Mouse (Mus musculus): Measurements from ENCODE around the gene Angptl4. TPM values are rescaled to one million over a fixed set of nuclear protein-coding genes. Genes with fewer than 3 reads are reported as not detected.
"Not testable (repeated sequence)": the region's sequence is repeated elsewhere in the genome, so short reads cannot be mapped to it uniquely, and the experiment has no call there.

Angptl4 gene
- total and polyA plus RNA-seq, 3 experiments = 44.5 to 131 (median 100) TPM

GRCm38 (mm10) chr17:33756108-33756790 lies 25.4 kb downstream of the Angptl4 start:
- DNase-seq = peak; percentile 51

GRCm38 (mm10) chr17:33755418-33756107 lies 26.1 kb downstream of the Angptl4 start:
- DNase-seq = peak; percentile 88

GRCm38 (mm10) chr17:33754656-33755055 lies 27.0 kb downstream of the Angptl4 start:
- no peak for DNase-seq

GRCm38 (mm10) chr17:33752297-33752696 lies 29.3 kb downstream of the Angptl4 start:
- DNase-seq = no peak

GRCm38 (mm10) chr17:33751181-33751580 lies 30.4 kb downstream of the Angptl4 start:
- no peak for DNase-seq

GRCm38 (mm10) chr17:33749451-33749850 lies 32.2 kb downstream of the Angptl4 start:
- DNase-seq = peak; percentile 51

GRCm38 (mm10) chr17:33746011-33746410 lies 35.6 kb downstream of the Angptl4 start:
- DNase-seq = peak; percentile 53

- DNase-seq = no peak
These were observed 36.8 kb downstream of the Angptl4 start for GRCm38 (mm10) chr17:33744686-33745384.

- DNase-seq = no peak
These were observed 39.2 kb downstream of the Angptl4 start for GRCm38 (mm10) chr17:33742420-33742819.

GRCm38 (mm10) chr17:33733526-33733925 lies 48.1 kb downstream of the Angptl4 start:
- DNase-seq = not testable (repeated sequence)

- not testable (repeated sequence) for DNase-seq
These were observed 49.0 kb downstream of the Angptl4 start for GRCm38 (mm10) chr17:33732556-33733083.

GRCm38 (mm10) chr17:33729215-33729614 lies 52.4 kb downstream of the Angptl4 start:
- no peak for DNase-seq

- DNase-seq = no peak
These were observed 53.2 kb downstream of the Angptl4 start for GRCm38 (mm10) chr17:33728396-33728795.

Other genes starting within 250 kb of the Angptl4 start
- gene Myo1f, start 226.1 kb downstream of the Angptl4 start, total RNA-seq (2021) = 1 to 10 TPM; 1.9 to 3.4 TPM
- gene Myo1f, start 226.1 kb downstream of the Angptl4 start, polyA plus RNA-seq (2012; rRNA removed) = 2.5 and 2.7 TPM in 2 replicates
- 10 to 100 TPM; 35.1 to 39.4 TPM for gene Zfp414, start 152.7 kb downstream of the Angptl4 start, total RNA-seq (2021)
- gene Zfp414, start 152.7 kb downstream of the Angptl4 start, polyA plus RNA-seq (2012; rRNA removed) = 105 and 106 TPM in 2 replicates
- under 1 TPM; 0.49 to 0.97 TPM for gene Pram1, start 143.8 kb downstream of the Angptl4 start, total RNA-seq (2021)
- not detected in 2 replicates for gene Pram1, start 143.8 kb downstream of the Angptl4 start, polyA plus RNA-seq (2012; rRNA removed)
- 100 to 1,000 TPM; 142 to 166 TPM for gene Hnrnpm, start 95.0 kb downstream of the Angptl4 start, total RNA-seq (2021)
- gene Hnrnpm, start 95.0 kb downstream of the Angptl4 start, polyA plus RNA-seq (2012; rRNA removed) = 66.7 and 70.9 TPM in 2 replicates
- gene March2, start 63.2 kb downstream of the Angptl4 start, total RNA-seq (2021) = 100 to 1,000 TPM; 112 to 117 TPM
- 150 and 170 TPM in 2 replicates for gene March2, start 63.2 kb downstream of the Angptl4 start, polyA plus RNA-seq (2012; rRNA removed)
- gene Rab11b, start 21.3 kb downstream of the Angptl4 start, total RNA-seq (2021) = 100 to 1,000 TPM; 247 to 267 TPM
- 522 and 543 TPM in 2 replicates for gene Rab11b, start 21.3 kb downstream of the Angptl4 start, polyA plus RNA-seq (2012; rRNA removed)
- gene Kank3, start 28.7 kb upstream of the Angptl4 start, total RNA-seq (2021) = 10 to 100 TPM; 55.9 to 66.2 TPM
- gene Kank3, start 28.7 kb upstream of the Angptl4 start, polyA plus RNA-seq (2012; rRNA removed) = 164 and 195 TPM in 2 replicates
- gene Rps28, start 42.7 kb upstream of the Angptl4 start, total RNA-seq (2021) = 1,000 to 10,000 TPM; 1,533 to 1,560 TPM
- 387 and 446 TPM in 2 replicates for gene Rps28, start 42.7 kb upstream of the Angptl4 start, polyA plus RNA-seq (2012; rRNA removed)
- gene Ndufa7, start 42.7 kb upstream of the Angptl4 start, total RNA-seq (2021) = 100 to 1,000 TPM; 507 to 539 TPM
- gene Ndufa7, start 42.7 kb upstream of the Angptl4 start, polyA plus RNA-seq (2012; rRNA removed) = 556 and 578 TPM in 2 replicates
- gene Cd320, start 61.3 kb upstream of the Angptl4 start, total RNA-seq (2021) = 10 to 100 TPM; 34.2 to 42.8 TPM
- 85.2 and 99.1 TPM in 2 replicates for gene Cd320, start 61.3 kb upstream of the Angptl4 start, polyA plus RNA-seq (2012; rRNA removed)
- not detected for gene Gm7029, start 92.0 kb upstream of the Angptl4 start, total RNA-seq (2021)
- gene Gm7029, start 92.0 kb upstream of the Angptl4 start, polyA plus RNA-seq (2012; rRNA removed) = not detected in 2 replicates
- 1 to 10 TPM; 1.4 to 1.6 TPM for gene Kifc1, start 108.8 kb upstream of the Angptl4 start, total RNA-seq (2021)
- gene Kifc1, start 108.8 kb upstream of the Angptl4 start, polyA plus RNA-seq (2012; rRNA removed) = 1.8 and 2.5 TPM in 2 replicates
- not detected for gene Platr17, start 123.3 kb upstream of the Angptl4 start, total RNA-seq (2021)
- gene Platr17, start 123.3 kb upstream of the Angptl4 start, polyA plus RNA-seq (2012; rRNA removed) = not detected in 2 replicates
- 10 to 100 TPM; 29.0 to 30.3 TPM for gene Daxx, start 127.6 kb upstream of the Angptl4 start, total RNA-seq (2021)
- gene Daxx, start 127.6 kb upstream of the Angptl4 start, polyA plus RNA-seq (2012; rRNA removed) = 54.7 and 65.7 TPM in 2 replicates
- 100 to 1,000 TPM; 151 to 171 TPM for gene Tapbp, start 134.1 kb upstream of the Angptl4 start, total RNA-seq (2021)
- gene Tapbp, start 134.1 kb upstream of the Angptl4 start, polyA plus RNA-seq (2012; rRNA removed) = 244 and 245 TPM in 2 replicates
- gene Zbtb22, start 134.1 kb upstream of the Angptl4 start, total RNA-seq (2021) = 10 to 100 TPM; 26.1 to 38.3 TPM
- gene Zbtb22, start 134.1 kb upstream of the Angptl4 start, polyA plus RNA-seq (2012; rRNA removed) = 52.1 and 57.1 TPM in 2 replicates
- gene Rgl2, start 147.7 kb upstream of the Angptl4 start, total RNA-seq (2021) = 10 to 100 TPM; 44.2 to 44.4 TPM
- 237 and 298 TPM in 2 replicates for gene Rgl2, start 147.7 kb upstream of the Angptl4 start, polyA plus RNA-seq (2012; rRNA removed)
- 100 to 1,000 TPM in 1 of 2 experiments, 10 to 100 TPM in 1; 69.7 to 100 TPM for gene Pfdn6, start 158.5 kb upstream of the Angptl4 start, total RNA-seq (2021)
- 5.0 and 6.8 TPM in 2 replicates for gene Pfdn6, start 158.5 kb upstream of the Angptl4 start, polyA plus RNA-seq (2012; rRNA removed)
- 10 to 100 TPM; 35.4 to 38.4 TPM for gene Wdr46, start 158.8 kb upstream of the Angptl4 start, total RNA-seq (2021)
- gene Wdr46, start 158.8 kb upstream of the Angptl4 start, polyA plus RNA-seq (2012; rRNA removed) = 18.9 and 25.6 TPM in 2 replicates
- 1 to 10 TPM; 4.0 to 6.5 TPM for gene B3galt4, start 169.7 kb upstream of the Angptl4 start, total RNA-seq (2021)
- 21.2 and 21.3 TPM in 2 replicates for gene B3galt4, start 169.7 kb upstream of the Angptl4 start, polyA plus RNA-seq (2012; rRNA removed)
- 10 to 100 TPM; 52.8 to 55.1 TPM for gene Vps52, start 174.0 kb upstream of the Angptl4 start, total RNA-seq (2021)
- 88.4 and 107 TPM in 2 replicates for gene Vps52, start 174.0 kb upstream of the Angptl4 start, polyA plus RNA-seq (2012; rRNA removed)
- 100 to 1,000 TPM; 541 to 790 TPM for gene Rps18, start 174.2 kb upstream of the Angptl4 start, total RNA-seq (2021)
- gene Rps18, start 174.2 kb upstream of the Angptl4 start, polyA plus RNA-seq (2012; rRNA removed) = 153 and 176 TPM in 2 replicates
- 100 to 1,000 TPM; 577 to 669 TPM for gene H2-K1, start 218.5 kb upstream of the Angptl4 start, total RNA-seq (2021)
- 2,584 and 2,844 TPM in 2 replicates for gene H2-K1, start 218.5 kb upstream of the Angptl4 start, polyA plus RNA-seq (2012; rRNA removed)
- gene Ring1, start 242.8 kb upstream of the Angptl4 start, total RNA-seq (2021) = 10 to 100 TPM; 41.4 to 57.0 TPM
- gene Ring1, start 242.8 kb upstream of the Angptl4 start, polyA plus RNA-seq (2012; rRNA removed) = 70.0 and 92.4 TPM in 2 replicates
- 100 to 1,000 TPM; 252 to 263 TPM for gene H2-Ke6, start 246.2 kb upstream of the Angptl4 start, total RNA-seq (2021)
- 362 and 465 TPM in 2 replicates for gene H2-Ke6, start 246.2 kb upstream of the Angptl4 start, polyA plus RNA-seq (2012; rRNA removed)
- 100 to 1,000 TPM; 156 to 217 TPM for gene Slc39a7, start 249.9 kb upstream of the Angptl4 start, total RNA-seq (2021)
- gene Slc39a7, start 249.9 kb upstream of the Angptl4 start, polyA plus RNA-seq (2012; rRNA removed) = 291 and 321 TPM in 2 replicates
- 10 to 100 TPM; 47.5 to 54.9 TPM for gene Rxrb, start 250.0 kb upstream of the Angptl4 start, total RNA-seq (2021)
- 150 and 161 TPM in 2 replicates for gene Rxrb, start 250.0 kb upstream of the Angptl4 start, polyA plus RNA-seq (2012; rRNA removed)

Measured in adrenal gland, adult 2 months (tissue).